Mouse (Mus musculus) bone marrow, adult 2 months (tissue): ENCODE measurements around the gene Jmjd6. TPM values are rescaled to one million over a fixed set of nuclear protein-coding genes. Genes with fewer than 3 reads are reported as not detected.

Source experiments
- H3K27ac ChIP-seq: fragments of 200-500 bp; 2 replicates; pipeline ENCODE4 v1.5.1; 2012; ENCODE audit warnings: low read depth, mild to moderate bottlenecking, control low read depth, inconsistent platforms, low read length; ENCODE audit not compliant: control insufficient read depth, poor library complexity, insufficient read depth
- H3K4me1 ChIP-seq: fragments of 200-500 bp; 2 replicates; pipeline ENCODE4 v1.6.1; 2011; ENCODE audit warnings: low read length; ENCODE audit not compliant: control insufficient read depth, insufficient read depth
- H3K4me3 ChIP-seq: fragments of 200-500 bp; replicated peaks from 2 replicates; pipeline ENCODE3; 2011; ENCODE audit warnings: mild to moderate bottlenecking, low read depth, low read length, control low read depth; ENCODE audit not compliant: control insufficient read depth
- CTCF ChIP-seq: fragments of 200-500 bp; IDR thresholded peaks from 2 replicates; pipeline ENCODE4 v1.5.1; 2011; ENCODE audit warnings: low read length, control low read depth; ENCODE audit not compliant: control insufficient read depth, insufficient read depth
- POLR2A ChIP-seq: fragments of 200-500 bp; IDR thresholded peaks from 2 replicates; pipeline ENCODE4 v1.6.1; 2011; ENCODE audit warnings: low read depth, mild to moderate bottlenecking, control low read depth, low read length, borderline replicate concordance; ENCODE audit not compliant: control insufficient read depth
- WGBS: fragments of 180-500 bp; shearing (Covaris S2); methylation state at CpG from one replicate; pipeline ENCODE4 v1.1.7; 2018; 5-methylcytosine and 5-hydroxymethylcytosine counted together
- polyA plus RNA-seq: library from polyadenylated mRNA; stranded (reverse); fragments of >200 nt; gene quantifications from 2 replicates; pipeline ENCODE4 v1.2.4, GENCODE M21; 2011; ENCODE audit warnings: low replicate concordance; ENCODE audit not compliant: missing spikeins, insufficient read depth, insufficient read length

The Jmjd6 gene
- polyA plus RNA-seq, 1 experiment, result 41.8 TPM

GRCm38 (mm10) chr11:116814884-116815415 is 28.3 kb downstream of the Jmjd6 start:
- TF ChIP-seq POLR2A, result no peak
- TF ChIP-seq CTCF, result no peak
- H3K27ac ChIP-seq, result no peak overlapping the region
- 67% methylated on average over 7 of the region's 7 CpGs for WGBS

GRCm38 (mm10) chr11:116814076-116814883 is 29.0 kb downstream of the Jmjd6 start:
- H3K4me1 ChIP-seq, result no peaks in the 10 kb centered on the region
- H3K4me3 ChIP-seq, result no peak overlapping the region
- WGBS, result 67% methylated on average over 20 of the region's 20 CpGs
- H3K27ac ChIP-seq, result no peak overlapping the region
- TF ChIP-seq POLR2A (no peak), CTCF (no peak)

More at GRCm38 (mm10) chr11:116814884-116815415, 28.3 kb downstream of the Jmjd6 start:
- no peak overlapping the region for H3K4me3 ChIP-seq
- no peaks in the 10 kb centered on the region for H3K4me1 ChIP-seq

DNA sequence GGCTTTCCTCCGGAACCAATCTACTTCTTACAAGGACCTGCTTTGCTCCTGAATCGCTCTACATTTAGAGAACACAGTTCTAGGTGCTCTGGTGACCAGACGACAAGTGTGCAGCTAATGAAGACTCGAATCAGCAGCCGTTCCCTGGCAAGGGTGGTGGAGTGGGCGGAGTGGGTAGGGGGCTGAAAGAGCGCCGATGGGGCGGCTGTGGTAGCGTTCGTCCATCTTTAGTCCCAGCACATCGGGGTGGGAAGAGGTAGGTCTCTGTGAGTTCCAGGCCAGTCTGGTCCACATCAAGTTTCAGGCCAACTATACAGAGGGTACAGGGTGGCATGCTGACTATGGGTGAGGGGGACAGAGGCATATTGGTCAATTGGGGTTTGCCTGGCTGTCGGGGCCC is 29.6 kb downstream of the Jmjd6 start:
- TF ChIP-seq POLR2A, result no peak
- TF ChIP-seq CTCF, result no peak
- WGBS, result 92% methylated on average over 13 of the region's 13 CpGs

DNA sequence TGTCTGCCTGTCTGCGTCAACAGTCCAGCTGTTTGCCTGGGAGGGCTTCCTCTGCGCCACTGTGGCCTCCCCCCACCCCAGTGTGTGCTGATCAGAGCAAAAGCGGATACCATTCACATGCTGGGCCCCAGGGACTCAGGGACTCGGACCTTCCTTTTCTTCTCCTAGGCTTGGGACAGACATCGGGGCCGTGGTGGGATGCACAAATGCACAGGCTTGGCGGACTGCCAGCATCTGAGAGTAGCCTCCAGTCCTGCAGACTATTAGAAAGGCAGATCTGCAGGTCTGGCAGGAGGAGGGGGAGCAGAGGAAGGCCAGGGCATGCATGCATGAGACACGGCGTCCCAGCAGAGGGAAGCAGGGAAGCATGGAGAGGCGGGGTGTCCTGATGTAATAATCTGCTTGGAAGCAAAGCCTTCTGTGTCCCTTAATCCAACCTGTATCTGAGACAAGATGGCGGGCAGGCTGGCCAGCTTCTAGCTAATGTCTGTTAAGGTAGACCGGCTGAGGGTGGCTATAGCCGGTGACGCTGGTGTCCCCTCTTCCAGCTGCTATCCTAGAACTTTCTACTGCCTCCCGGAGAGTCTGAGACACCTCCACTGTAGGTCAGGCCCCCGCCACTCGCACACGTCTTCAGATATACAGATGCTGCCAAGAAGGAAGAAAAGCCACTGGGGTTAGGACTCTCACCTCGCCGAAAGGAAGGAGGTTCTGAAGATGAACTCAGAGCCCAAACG is 30.3 kb downstream of the Jmjd6 start:
- TF ChIP-seq POLR2A (no peak), CTCF (no peak)
- Histone ChIP-seq H3K4me3 (no peak overlapping the region), H3K27ac (no peak overlapping the region), H3K4me1 (no peaks in the 10 kb centered on the region)
- WGBS, result 78% methylated on average over 21 of the region's 21 CpGs

More for the DNA sequence above, 29.6 kb downstream of the Jmjd6 start:
- Histone ChIP-seq H3K4me1 (no peaks in the 10 kb centered on the region), H3K4me3 (no peak overlapping the region), H3K27ac (no peak overlapping the region)

- WGBS, result 10% methylated on average over 32 of the region's 32 CpGs
- no peak overlapping the region for H3K27ac ChIP-seq
Measured at GRCm38 (mm10) chr11:116810983-116811901, 32.0 kb downstream of the Jmjd6 start.

GRCm38 (mm10) chr11:116810528-116810927 is 32.7 kb downstream of the Jmjd6 start:
- Histone ChIP-seq H3K4me3 (no peak overlapping the region), H3K27ac (no peak overlapping the region), H3K4me1 (no peaks in the 10 kb centered on the region)
- TF ChIP-seq CTCF (no peak), POLR2A (no peak)
- WGBS, result 73% methylated on average over 11 of the region's 11 CpGs

More at GRCm38 (mm10) chr11:116810983-116811901, 32.0 kb downstream of the Jmjd6 start:
- TF ChIP-seq CTCF, result no peak
- TF ChIP-seq POLR2A, result no peak
- H3K4me1 ChIP-seq, result no peaks in the 10 kb centered on the region
- no peak overlapping the region for H3K4me3 ChIP-seq

DNA sequence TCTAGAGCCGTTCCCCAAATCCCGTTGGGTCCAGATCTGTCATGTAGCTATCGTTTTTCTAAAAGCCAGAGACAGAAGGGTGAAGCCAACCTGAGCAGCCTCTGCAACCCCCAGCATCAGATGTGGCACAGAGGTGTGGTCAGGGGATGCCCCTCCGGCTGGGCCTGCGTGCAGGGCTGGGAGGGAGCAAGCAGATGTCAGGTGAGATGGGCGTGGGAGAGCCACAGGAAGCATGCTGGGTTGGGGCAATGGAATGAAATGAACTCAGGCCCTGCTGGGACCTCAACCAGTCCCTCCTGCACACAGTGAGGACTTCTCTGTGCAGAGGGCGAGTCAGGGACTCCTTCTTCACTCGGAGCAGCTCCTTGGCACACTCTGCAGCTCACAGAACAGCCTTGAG is 33.7 kb downstream of the Jmjd6 start:
- no peaks in the 10 kb centered on the region for H3K4me1 ChIP-seq
- no peak overlapping the region for H3K27ac ChIP-seq
- WGBS, result 70% methylated on average over 8 of the region's 8 CpGs
- TF ChIP-seq CTCF, result no peak
- no peak for TF ChIP-seq POLR2A
- H3K4me3 ChIP-seq, result no peak overlapping the region
